Mouse (Mus musculus) midbrain, embryonic 12.5 days (tissue): ENCODE results near the gene Tmem88b. TPM values are rescaled to one million over a fixed set of nuclear protein-coding genes. Genes with fewer than 3 reads are reported as not detected.
A peak's percentile ranks its signal among the peaks of the same experiment; 100 is the strongest.

Source experiments
- ATAC-seq: fragments of 200-750 bp; cut with Nextera tagmentation; 2 replicates; pipeline ENCODE4 v1.8.0; 2017; ENCODE audit warnings: low read depth, moderate TSS enrichment, moderate library complexity; ENCODE audit not compliant: low FRiP score
- H3K27ac ChIP-seq: fragments of 300-500 bp; sonication (generic); replicated peaks from 2 replicates; pipeline ENCODE4 v1.5.1; 2016; ENCODE audit warnings: mild to moderate bottlenecking
- H3K27me3 ChIP-seq: fragments of 300-500 bp; sonication (generic); 2 replicates; pipeline ENCODE4 v1.6.1; 2016; ENCODE audit warnings: mild to moderate bottlenecking
- H3K36me3 ChIP-seq: fragments of 300-500 bp; sonication (generic); 2 replicates; pipeline ENCODE4 v1.6.1; 2016
- H3K4me1 ChIP-seq: fragments of 300-500 bp; sonication (generic); 2 replicates; pipeline ENCODE4 v1.6.1; 2016
- H3K4me2 ChIP-seq: fragments of 300-500 bp; sonication (generic); replicated peaks from 2 replicates; pipeline ENCODE4 v1.6.1; 2016; ENCODE audit warnings: mild to moderate bottlenecking, moderate library complexity
- H3K4me3 ChIP-seq: fragments of 300-500 bp; sonication (generic); 2 replicates; pipeline ENCODE4 v1.5.1; 2016; ENCODE audit warnings: mild to moderate bottlenecking
- H3K9ac ChIP-seq: fragments of 300-500 bp; sonication (generic); replicated peaks from 2 replicates; pipeline ENCODE4 v1.6.1; 2016; ENCODE audit warnings: mild to moderate bottlenecking, moderate library complexity
- H3K9me3 ChIP-seq: fragments of 300-500 bp; sonication (generic); 2 replicates; pipeline ENCODE4 v1.6.1; 2016; ENCODE audit warnings: mild to moderate bottlenecking
- WGBS: fragments of 180-500 bp; shearing (Covaris S2); methylation state at CpG from one replicate; pipeline ENCODE4 v1.1.7; 2016; 5-methylcytosine and 5-hydroxymethylcytosine counted together
- microRNA-seq: library from miRNA; unstranded; fragments of <30 nt; microRNA quantifications from one replicate; pipeline ENCODE4, GENCODE M21; 2017
- polyA plus RNA-seq: library from polyadenylated mRNA; unstranded; fragments of >200 nt; fragmentation: Nextera tagmentation; extraction: Ambion mirVana; gene quantifications from 2 replicates; pipeline ENCODE4 v1.2.1, GENCODE M21; 2016

Tmem88b gene
- polyA plus RNA-seq, 1 experiment from 2014 or later, result 0.63 TPM

- peak; percentile 69 for ATAC-seq
- no peaks in the 10 kb centered on the region for H3K27me3 ChIP-seq
- peak overlapping the region; percentile 95 for H3K4me2 ChIP-seq
- peaks cover 40% of the 10 kb centered on the region for H3K36me3 ChIP-seq
- H3K4me1 ChIP-seq, result peaks cover 24% of the 10 kb centered on the region
- no peaks in the 10 kb centered on the region for H3K9me3 ChIP-seq
- under 1% methylated on average over 36 of the region's 79 CpGs for WGBS
- peak overlapping the region; percentile 94 for H3K27ac ChIP-seq
- peak overlapping the region; percentile 89 for H3K4me3 ChIP-seq
- H3K9ac ChIP-seq, result peak overlapping the region; percentile 91
Measured at GRCm38 (mm10) chr4:155734951-155735702, 50.5 kb downstream of the Tmem88b start.

GRCm38 (mm10) chr4:155734350-155734941 lies 51.2 kb downstream of the Tmem88b start, which contains the start of gene Tmem240:
Gene Tmem240, plus strand, starts transcription at chr4:155734800.
- no peaks in the 10 kb centered on the region for H3K9me3 ChIP-seq
- ATAC-seq, result peak; percentile 95
- H3K9ac ChIP-seq, result peak within 1 kb of the TSS; percentile 91
- peaks cover 24% of the 10 kb centered on the region for H3K4me1 ChIP-seq
- H3K27me3 ChIP-seq, result no peaks in the 10 kb centered on the region
- peaks cover 33% of the 10 kb centered on the region for H3K36me3 ChIP-seq
- peak within 1 kb of the TSS; percentile 89 for H3K4me3 ChIP-seq
- under 1% methylated on average over 35 of the region's 35 CpGs for WGBS
- peak within 1 kb of the TSS; percentile 95 for H3K4me2 ChIP-seq
- H3K27ac ChIP-seq, result peak within 1 kb of the TSS; percentile 94

DNA sequence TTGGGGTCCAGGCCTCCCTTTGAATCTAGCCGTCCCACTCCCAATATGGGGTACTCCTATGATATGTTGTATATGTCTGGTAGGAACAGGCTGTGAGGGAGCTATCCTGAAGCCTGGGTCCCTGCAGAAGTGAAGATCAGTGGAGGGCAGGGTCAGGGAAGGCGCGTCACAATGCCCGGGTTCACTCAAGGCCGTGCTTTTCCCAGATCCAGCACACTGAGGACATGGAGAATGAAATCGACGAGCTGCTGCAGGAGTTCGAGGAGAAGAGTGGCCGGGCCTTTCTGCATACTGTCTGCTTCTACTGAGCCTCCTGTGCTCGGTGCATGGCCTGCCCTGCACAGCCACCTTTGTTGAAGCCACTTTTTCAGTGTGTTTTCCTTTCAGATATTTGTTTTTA lies 52.4 kb downstream of the Tmem88b start:
- no peak overlapping the region for H3K4me2 ChIP-seq
- H3K4me1 ChIP-seq, result peaks cover 24% of the 10 kb centered on the region
- WGBS, result 86% methylated on average over 10 of the region's 10 CpGs
- ATAC-seq, result no peak
- H3K9me3 ChIP-seq, result no peaks in the 10 kb centered on the region
- H3K27ac ChIP-seq, result no peak overlapping the region
- no peak overlapping the region for H3K9ac ChIP-seq
- no peak overlapping the region for H3K4me3 ChIP-seq
- H3K27me3 ChIP-seq, result no peaks in the 10 kb centered on the region
- peaks cover 29% of the 10 kb centered on the region for H3K36me3 ChIP-seq

Small RNA genes within 50 kb of the gene (microRNA-seq; reads per million reads assigned to microRNA genes)
- gene Gm27743, result not detected

Other genes with a start within 250 kb of the Tmem88b start
- 92.5 and 96.6 TPM in 2 replicates for gene Nadk, start 223.5 kb downstream of the Tmem88b start, polyA plus RNA-seq
- 15.4 and 17.1 TPM in 2 replicates for gene Slc35e2, start 184.5 kb downstream of the Tmem88b start, polyA plus RNA-seq
- gene Cdk11b, start 161.0 kb downstream of the Tmem88b start, polyA plus RNA-seq, result 84.0 and 84.9 TPM in 2 replicates
- gene Gm10563, start 140.5 kb downstream of the Tmem88b start, polyA plus RNA-seq, result not detected in 2 replicates
- gene Mmp23, start 132.5 kb downstream of the Tmem88b start, polyA plus RNA-seq, result 4.4 and 5.7 TPM in 2 replicates
- 32.7 and 35.0 TPM in 2 replicates for gene Mib2, start 116.7 kb downstream of the Tmem88b start, polyA plus RNA-seq
- 5.7 and 7.0 TPM in 2 replicates for gene Fndc10, start 91.5 kb downstream of the Tmem88b start, polyA plus RNA-seq
- gene Ssu72, start 81.1 kb downstream of the Tmem88b start, polyA plus RNA-seq, result 140 TPM in 2 replicates
- gene Tmem240, start 51.1 kb downstream of the Tmem88b start, polyA plus RNA-seq, result 4.2 and 4.7 TPM in 2 replicates
- gene Atad3a, start 24.8 kb downstream of the Tmem88b start, polyA plus RNA-seq, result 87.1 and 97.3 TPM in 2 replicates
- 13.9 and 14.6 TPM in 2 replicates for gene Vwa1, start 11.2 kb downstream of the Tmem88b start, polyA plus RNA-seq
- gene Ankrd65, start 4.6 kb upstream of the Tmem88b start, polyA plus RNA-seq, result not detected in 2 replicates
- gene Mrpl20, start 17.0 kb upstream of the Tmem88b start, polyA plus RNA-seq, result 207 and 220 TPM in 2 replicates
- gene Ccnl2, start 26.6 kb upstream of the Tmem88b start, polyA plus RNA-seq, result 206 and 218 TPM in 2 replicates
- gene Aurkaip1, start 45.4 kb upstream of the Tmem88b start, polyA plus RNA-seq, result 130 and 136 TPM in 2 replicates
- 31.9 and 36.0 TPM in 2 replicates for gene Mxra8, start 53.8 kb upstream of the Tmem88b start, polyA plus RNA-seq
- gene Dvl1, start 61.5 kb upstream of the Tmem88b start, polyA plus RNA-seq, result 8.4 and 9.8 TPM in 2 replicates
- gene Tas1r3, start 77.5 kb upstream of the Tmem88b start, polyA plus RNA-seq, result 0.51 and 0.57 TPM in 2 replicates
- gene Cptp, start 83.6 kb upstream of the Tmem88b start, polyA plus RNA-seq, result 21.7 and 23.5 TPM in 2 replicates
- 88.3 and 95.4 TPM in 2 replicates for gene Ints11, start 83.7 kb upstream of the Tmem88b start, polyA plus RNA-seq
- gene Pusl1, start 105.9 kb upstream of the Tmem88b start, polyA plus RNA-seq, result 47.7 and 51.9 TPM in 2 replicates
- 54.6 and 61.2 TPM in 2 replicates for gene Acap3, start 105.9 kb upstream of the Tmem88b start, polyA plus RNA-seq
- gene Ube2j2, start 158.0 kb upstream of the Tmem88b start, polyA plus RNA-seq, result 159 and 161 TPM in 2 replicates
- gene C1qtnf12, start 176.4 kb upstream of the Tmem88b start, polyA plus RNA-seq, result 16.0 and 18.1 TPM in 2 replicates
- gene B3galt6, start 206.8 kb upstream of the Tmem88b start, polyA plus RNA-seq, result 19.1 and 23.0 TPM in 2 replicates
- 120 and 130 TPM in 2 replicates for gene Sdf4, start 207.0 kb upstream of the Tmem88b start, polyA plus RNA-seq
- gene Tnfrsf4, start 228.0 kb upstream of the Tmem88b start, polyA plus RNA-seq, result 0.52 and 0.77 TPM in 2 replicates
- gene Tnfrsf18, start 240.3 kb upstream of the Tmem88b start, polyA plus RNA-seq, result 2.2 and 2.4 TPM in 2 replicates